Comparison of ENCODE assay signal across 10 mouse cellular contexts in the genomic region with DNA sequence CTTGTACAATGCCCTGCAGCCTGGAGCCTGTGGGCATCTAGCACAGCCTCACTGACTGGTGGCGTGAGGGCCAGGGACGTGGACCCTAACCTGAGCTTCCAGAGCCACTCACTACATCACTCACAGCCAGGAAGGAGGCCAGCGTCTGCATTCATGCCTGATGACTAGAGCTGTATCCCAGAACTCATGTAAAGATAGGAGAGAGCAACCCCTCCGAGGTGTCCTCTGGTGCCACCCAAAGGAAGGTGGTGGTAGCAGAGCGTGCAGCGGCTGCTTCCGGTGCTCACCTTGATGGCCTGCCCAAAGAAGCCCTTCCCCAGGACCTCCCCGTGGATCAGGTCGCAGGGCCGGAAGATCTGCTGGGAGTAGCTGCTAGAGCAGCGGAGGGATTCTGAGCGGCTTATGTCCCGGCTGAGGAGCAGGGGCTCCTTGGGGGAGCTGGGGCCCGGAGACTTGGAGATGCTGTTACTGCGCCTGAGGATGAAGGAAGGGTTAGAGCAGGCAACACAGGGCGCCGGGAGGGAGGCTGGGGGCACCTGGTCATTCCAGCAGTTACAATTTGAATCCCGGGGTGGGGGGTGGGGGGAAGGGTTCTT. TPM values are rescaled to one million over a fixed set of nuclear protein-coding genes. Genes with fewer than 3 reads are reported as not detected.
DNase-seq lines count a peak whose midpoint lies in the region; ATAC-seq and TF ChIP-seq lines count a peak whose summit lies in the region.
"Had no signal": no experiment of that assay in that cellular context is flagged by ENCODE, and none has a peak within 500 bp of the region (broad histone marks: within the 10 kb centered on the region; RNA-seq: fewer than 3 reads in every experiment).

No protein-coding gene starts in this region.

- H3K4me3 ChIP-seq in hindbrain, postnatal 0 days (ENCODE audit: low read length) = no peak overlapping the region
- no peak overlapping the region for H3K4me3 ChIP-seq in hindbrain, embryonic 12.5 days
- H3K4me3 ChIP-seq in spleen, adult 2 months (ENCODE audit: extremely low read depth, insufficient read depth, insufficient read length) = no peak overlapping the region
- H3K4me3 ChIP-seq in bone marrow, adult 2 months (replicated peaks; ENCODE audit: control insufficient read depth, low read depth, low read length) = no peak overlapping the region
- H3K4me3 ChIP-seq: myocyte had no signal

- intact Hi-C loops in left cerebral cortex, postnatal 10 days (cut with DNase I) = no loop called here

- no peak overlapping the region for H3K27ac ChIP-seq in hindbrain, postnatal 0 days
- no peak overlapping the region for H3K27ac ChIP-seq in hindbrain, embryonic 12.5 days
- H3K27ac ChIP-seq in spleen, adult 2 months (ENCODE audit: insufficient read depth, low read length) = no peak overlapping the region
- H3K27ac ChIP-seq in bone marrow, adult 2 months (ENCODE audit: control insufficient read depth, insufficient read depth, low read depth, low read length, poor library complexity) = no peak overlapping the region

- no peaks in the 10 kb centered on the region for H3K9me3 ChIP-seq in hindbrain, postnatal 0 days (ENCODE audit: low read length)
- H3K9me3 ChIP-seq in hindbrain, embryonic 12.5 days (replicated peaks) = no peaks in the 10 kb centered on the region

- no peak overlapping the region for H3K4me2 ChIP-seq in hindbrain, postnatal 0 days (ENCODE audit: low read depth, low read length)
- no peak overlapping the region for H3K4me2 ChIP-seq in hindbrain, embryonic 12.5 days (replicated peaks)

- peak; percentile 50 for TF ChIP-seq CTCF in hindbrain, postnatal 0 days (IDR thresholded peaks at IDR 0.05; ENCODE audit: low read depth)
- peak; percentile 51; the same call in 1 of the 2 replicates for TF ChIP-seq CTCF in spleen, adult 2 months (IDR thresholded peaks at IDR 0.05; ENCODE audit: extremely low read depth, insufficient read depth, insufficient read length, insufficient replicate concordance)
- peak; percentile 25; the same call in 1 of the 2 replicates for TF ChIP-seq CTCF in bone marrow, adult 2 months (IDR thresholded peaks at IDR 0.05; ENCODE audit: control insufficient read depth, insufficient read depth, low read length)

- no peaks in the 10 kb centered on the region for H3K4me1 ChIP-seq in hindbrain, postnatal 0 days (ENCODE audit: insufficient read depth, low read length)
- peaks cover 13% of the 10 kb centered on the region for H3K4me1 ChIP-seq in hindbrain, embryonic 12.5 days
- peaks cover 5% of the 10 kb centered on the region; the same call in 1 of the 2 replicates for H3K4me1 ChIP-seq in spleen, adult 2 months (ENCODE audit: control insufficient read depth, insufficient read depth, insufficient read length)
- no peaks in the 10 kb centered on the region; the same call in 1 of the 2 replicates for H3K4me1 ChIP-seq in bone marrow, adult 2 months (ENCODE audit: control insufficient read depth, insufficient read depth, low read length)

- no peak overlapping the region for H3K9ac ChIP-seq in hindbrain, postnatal 0 days (replicated peaks; ENCODE audit: low read length)
- no peak overlapping the region for H3K9ac ChIP-seq in hindbrain, embryonic 12.5 days

- no peak for DNase-seq in hindbrain, postnatal 0 days (ENCODE audit: low spot score)
- no peak for DNase-seq in spleen, adult 2 months (ENCODE audit: low read depth in 1 of 2, low spot score in 2 of 2)
- no peak for DNase-seq in spleen, adult 12 weeks (ENCODE audit: low spot score)
- peak; percentile 72 for DNase-seq in thymus, postnatal 4 days
- no peak for DNase-seq in right cerebral cortex, postnatal 25 days
- no peak for DNase-seq in left cerebral cortex, postnatal 10 days (ENCODE audit: extremely low spot score in 1 of 2, low spot score in 2 of 2)

- 57% methylated on average over 18 of the region's 18 CpGs for WGBS in hindbrain, postnatal 0 days
- WGBS in hindbrain, embryonic 12.5 days = 52% methylated on average over 18 of the region's 18 CpGs
- 87% methylated on average over 18 of the region's 18 CpGs for WGBS in spleen, adult 2 months
- WGBS in bone marrow, adult 2 months = 76% methylated on average over 18 of the region's 18 CpGs

- ATAC-seq in hindbrain, postnatal 0 days = no peak
- ATAC-seq in hindbrain, embryonic 12.5 days (ENCODE audit: low FRiP score) = no peak
- ATAC-seq: hindbrain, embryonic 16.5 days had no signal

- no peak for TF ChIP-seq POLR2A in spleen, adult 2 months (IDR thresholded peaks at IDR 0.05; ENCODE audit: low read depth, low read length)
- TF ChIP-seq POLR2A in bone marrow, adult 2 months (IDR thresholded peaks at IDR 0.05; ENCODE audit: borderline replicate concordance, control insufficient read depth, low read depth, low read length) = no peak

- peaks cover 68% of the 10 kb centered on the region for H3K36me3 ChIP-seq in hindbrain, postnatal 0 days (ENCODE audit: insufficient read depth, low read length)
- peaks cover 83% of the 10 kb centered on the region for H3K36me3 ChIP-seq in hindbrain, embryonic 12.5 days
- H3K36me3 ChIP-seq in spleen, adult 2 months (ENCODE audit: control insufficient read depth, insufficient read depth, low read length) = peaks cover 19% of the 10 kb centered on the region

- no peaks in the 10 kb centered on the region for H3K27me3 ChIP-seq in hindbrain, postnatal 0 days (ENCODE audit: insufficient read depth, low read length)
- H3K27me3 ChIP-seq in hindbrain, embryonic 12.5 days = no peaks in the 10 kb centered on the region
- no peaks in the 10 kb centered on the region for H3K27me3 ChIP-seq in spleen, adult 2 months (ENCODE audit: control insufficient read depth, insufficient read depth, low read length)

RNA-seq across cellular contexts. Expression of gene Pik3ip1, which starts 22.9 kb away (rescaled TPM):
- total RNA-seq in hindbrain, postnatal 0 days (2014; rRNA removed) = 34.3 and 40.9 TPM in 2 replicates
- polyA plus RNA-seq in hindbrain, postnatal 0 days (2015; fragmentation: Nextera tagmentation; extraction: Ambion mirVana) = 41.6 and 45.4 TPM in 2 replicates
- polyA plus RNA-seq in hindbrain, embryonic 12.5 days (2016; fragmentation: Nextera tagmentation; extraction: Ambion mirVana) = 19.9 and 22.0 TPM in 2 replicates
- polyA plus RNA-seq in spleen, adult 2 months (2012; rRNA removed) = 43.6 and 58.5 TPM in 2 replicates
- polyA plus RNA-seq in bone marrow, adult 2 months (2011; ENCODE audit: insufficient read depth, insufficient read length, low replicate concordance, missing spikeins) = 11.6 and 29.7 TPM in 2 replicates
- total RNA-seq in left cerebral cortex, postnatal 10 days (2021) = 10 to 100 TPM; 20.5 to 24.0 TPM

RNA-seq across cellular contexts. Expression of gene Limk2, which starts 55.9 kb away (rescaled TPM):
- 206 and 235 TPM in 2 replicates for total RNA-seq in hindbrain, postnatal 0 days (2014; rRNA removed)
- polyA plus RNA-seq in hindbrain, postnatal 0 days (2015; fragmentation: Nextera tagmentation; extraction: Ambion mirVana) = 110 and 113 TPM in 2 replicates
- polyA plus RNA-seq in hindbrain, embryonic 12.5 days (2016; fragmentation: Nextera tagmentation; extraction: Ambion mirVana) = 114 and 116 TPM in 2 replicates
- polyA plus RNA-seq in spleen, adult 2 months (2012; rRNA removed) = 58.8 and 66.6 TPM in 2 replicates
- 23.9 and 60.1 TPM in 2 replicates for polyA plus RNA-seq in bone marrow, adult 2 months (2011; ENCODE audit: insufficient read depth, insufficient read length, low replicate concordance, missing spikeins)
- total RNA-seq in left cerebral cortex, postnatal 10 days (2021) = 100 to 1,000 TPM; 123 to 126 TPM
